Mouse (Mus musculus): ENCODE data around the gene Snx4. TPM values are rescaled to one million over a fixed set of nuclear protein-coding genes. Genes with fewer than 3 reads are reported as not detected.

The Snx4 gene
- polyA plus RNA-seq (2012; rRNA removed; ENCODE audit: low replicate concordance), result 4.1 and 5.5 TPM in 2 replicates

GRCm38 (mm10) chr16:33251194-33252051, at the start of gene Snx4:
Gene Snx4, plus strand, starts transcription at chr16:33251442.

Other genes with a start within 250 kb of the Snx4 start
- gene Iqcg, start 195.2 kb upstream of the Snx4 start, polyA plus RNA-seq (2012; rRNA removed; ENCODE audit: low replicate concordance), result 0.22 and 1.3 TPM in 2 replicates
- 17.3 and 30.3 TPM in 2 replicates for gene Rpl35a, start 195.0 kb upstream of the Snx4 start, polyA plus RNA-seq (2012; rRNA removed; ENCODE audit: low replicate concordance)
- gene Lmln, start 188.9 kb upstream of the Snx4 start, polyA plus RNA-seq (2012; rRNA removed; ENCODE audit: low replicate concordance), result 0.46 and 1.8 TPM in 2 replicates
- 4.0 and 6.3 TPM in 2 replicates for gene Osbpl11, start 66.4 kb upstream of the Snx4 start, polyA plus RNA-seq (2012; rRNA removed; ENCODE audit: low replicate concordance)
- 0.84 and 1.7 TPM in 2 replicates for gene Zfp148, start 129.4 kb downstream of the Snx4 start, polyA plus RNA-seq (2012; rRNA removed; ENCODE audit: low replicate concordance)

All from duodenum, adult 2 months (tissue).